Mouse (Mus musculus) liver, embryonic 14.5 days (tissue): ENCODE data around the gene Camkk1. TPM values are rescaled to one million over a fixed set of nuclear protein-coding genes. Genes with fewer than 3 reads are reported as not detected.

Source experiments
- ATAC-seq: fragments of 200-750 bp; cut with Nextera tagmentation; 2 replicates; pipeline ENCODE4 v1.8.0; 2017; ENCODE audit warnings: moderate number of reproducible peaks, mild to moderate bottlenecking, moderate library complexity; ENCODE audit not compliant: insufficient read depth
- DNase-seq, 3 experiments: peaks; one replicate each; pipeline ENCODE4 v3.0.0-alpha.2; 2012 to 2013; ENCODE audit warnings: low read depth in 3 of 3, low spot score in 3 of 3
- H3K27ac ChIP-seq: fragments of 300-500 bp; sonication (generic); 2 replicates; pipeline ENCODE4 v1.5.1; 2014; ENCODE audit warnings: moderate library complexity, mild to moderate bottlenecking, control low read depth, inconsistent platforms
- H3K27me3 ChIP-seq: fragments of 300-500 bp; sonication (generic); 2 replicates; pipeline ENCODE4 v1.6.1; 2014; ENCODE audit warnings: mild to moderate bottlenecking, low read length, moderate library complexity; ENCODE audit not compliant: control insufficient read depth, insufficient read depth
- H3K36me3 ChIP-seq: fragments of 300-500 bp; sonication (generic); replicated peaks from 2 replicates; pipeline ENCODE4 v1.6.1; 2014; ENCODE audit warnings: low read depth; ENCODE audit not compliant: control insufficient read depth, insufficient read depth
- H3K4me1 ChIP-seq, 2 experiments: fragments of 200-500 bp in 1 of 2; fragments of 300-500 bp in 1 of 2; sonication (generic) in 1 of 2; replicated peaks; 2 replicates each; pipeline ENCODE4 v1.6.1; 2012 to 2014; ENCODE audit warnings: antibody characterized with exemption in 1 of 2, inconsistent platforms in 1 of 2, low read length in 1 of 2; ENCODE audit not compliant: control insufficient read depth in 2 of 2, insufficient read depth in 2 of 2
- H3K4me2 ChIP-seq: fragments of 300-500 bp; sonication (generic); 2 replicates; pipeline ENCODE4 v1.6.1; 2014; ENCODE audit warnings: low read depth, mild to moderate bottlenecking, control low read depth, moderate library complexity
- H3K4me3 ChIP-seq, 2 experiments: fragments of 200-500 bp in 1 of 2; fragments of 300-500 bp in 1 of 2; sonication (generic) in 1 of 2; 2 replicates each; pipeline ENCODE4 v1.5.1; 2012 to 2014; ENCODE audit warnings: low read depth in 2 of 2, low read length in 2 of 2, mild to moderate bottlenecking in 2 of 2, control low read depth in 1 of 2, inconsistent platforms in 1 of 2, moderate library complexity in 1 of 2; ENCODE audit not compliant: insufficient read depth in 1 of 2
- H3K9ac ChIP-seq: fragments of 300-500 bp; sonication (generic); replicated peaks from 2 replicates; pipeline ENCODE4 v1.6.1; 2014; ENCODE audit warnings: mild to moderate bottlenecking, control low read depth, moderate library complexity
- H3K9me3 ChIP-seq: fragments of 300-500 bp; sonication (generic); 2 replicates; pipeline ENCODE4 v1.6.1; 2016; ENCODE audit warnings: low read length, mixed read lengths; ENCODE audit not compliant: control insufficient read depth
- CTCF ChIP-seq: IDR thresholded peaks from 2 replicates; pipeline ENCODE4 v1.5.1; 2016; ENCODE audit warnings: antibody characterized with exemption, low read depth, control low read depth
- EP300 ChIP-seq: IDR thresholded peaks from 2 replicates; pipeline ENCODE4 v1.6.1; 2016; ENCODE audit warnings: antibody characterized with exemption, low read depth
- WGBS: fragments of 180-500 bp; shearing (Covaris S2); extraction: QIAGEN DNeasy Blood & Tissue Kit; methylation state at CpG from one replicate; pipeline ENCODE4 v1.1.7; 2014; ENCODE audit not compliant: insufficient replicate concordance; 5-methylcytosine and 5-hydroxymethylcytosine counted together
- polyA plus RNA-seq, 2 experiments: library from polyadenylated mRNA; depleted of rRNA in 1 of 2; stranded (reverse) in 1 of 2; unstranded in 1 of 2; fragments of >200 nt; fragmentation: Nextera tagmentation in 1 of 2; extraction: Ambion mirVana in 1 of 2; gene quantifications; 2 replicates each; pipeline versions ENCODE4 v1.2.1 to v1.2.3; 2012 to 2014

Gene Camkk1
- polyA plus RNA-seq, 2 experiments = 0.36 to 0.69 TPM

DNA sequence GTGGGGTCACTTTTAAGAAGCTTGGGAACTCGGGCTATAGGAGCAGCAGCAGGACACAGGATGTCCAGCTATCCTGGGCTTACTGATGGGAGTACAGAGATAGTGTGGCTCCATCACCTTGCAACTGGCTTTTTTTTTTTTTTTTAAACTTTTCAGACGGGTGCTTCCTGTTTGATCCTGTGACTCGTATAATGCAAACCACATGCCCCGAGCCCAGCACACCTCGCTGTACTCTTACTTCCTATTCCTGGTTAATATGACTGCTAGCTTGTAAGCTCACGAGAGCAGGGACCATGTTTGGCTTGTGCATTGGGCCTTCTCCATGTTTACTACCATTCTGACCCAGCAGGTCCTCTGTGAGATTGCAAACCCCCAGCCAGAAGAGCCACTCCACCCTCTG, 65.5 kb downstream of the Camkk1 start:
- no peaks in the 10 kb centered on the region for H3K9me3 ChIP-seq
- no peaks in the 10 kb centered on the region for H3K27me3 ChIP-seq
- ATAC-seq (no peak), DNase-seq (no peak)
- H3K4me1 ChIP-seq = peaks cover 0 to 6% of the 10 kb centered on the region in 2 experiments; a peak in 2 of 4 replicates
- H3K9ac ChIP-seq = no peak overlapping the region
- no peak overlapping the region for H3K4me3 ChIP-seq
- 22% methylated on average over 6 of the region's 6 CpGs for WGBS
- TF ChIP-seq CTCF = no peak
- no peak for TF ChIP-seq EP300
- H3K4me2 ChIP-seq = no peak overlapping the region
- H3K27ac ChIP-seq = no peak overlapping the region
- H3K36me3 ChIP-seq = peaks cover 7% of the 10 kb centered on the region

DNA sequence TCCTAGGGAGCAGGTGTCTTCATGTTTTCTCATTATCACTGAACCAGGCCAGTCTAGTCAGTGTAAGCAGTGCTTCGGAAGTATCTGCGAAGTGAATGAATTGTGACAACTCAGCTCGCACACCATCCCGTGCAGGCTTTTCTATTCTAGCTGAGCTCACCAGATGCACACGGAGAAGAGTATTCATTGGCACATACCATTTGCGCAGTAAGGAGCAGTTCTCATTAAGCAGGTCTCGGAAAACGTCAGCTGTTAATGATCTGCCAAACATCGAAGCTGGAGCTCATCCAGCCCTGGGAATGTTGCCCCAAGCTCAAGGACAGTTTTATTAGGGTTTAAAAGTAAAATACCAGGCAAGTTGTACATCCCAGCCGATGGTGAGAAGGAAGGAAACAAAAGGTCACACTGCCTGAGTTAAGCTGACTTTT, 66.0 kb downstream of the Camkk1 start:
- H3K4me1 ChIP-seq = peaks cover 0 to 6% of the 10 kb centered on the region in 2 experiments; a peak in 2 of 4 replicates
- H3K4me3 ChIP-seq = no peak overlapping the region
- 72% methylated on average over 10 of the region's 10 CpGs for WGBS
- no peaks in the 10 kb centered on the region for H3K27me3 ChIP-seq
- H3K9me3 ChIP-seq = no peaks in the 10 kb centered on the region
- DNase-seq (no peak), ATAC-seq (no peak)
- no peak for TF ChIP-seq EP300
- TF ChIP-seq CTCF = no peak
- H3K36me3 ChIP-seq = peaks cover 4% of the 10 kb centered on the region; the same call in 1 of the 2 replicates
- no peak overlapping the region for H3K4me2 ChIP-seq
- no peak overlapping the region for H3K27ac ChIP-seq
- no peak overlapping the region for H3K9ac ChIP-seq

DNA sequence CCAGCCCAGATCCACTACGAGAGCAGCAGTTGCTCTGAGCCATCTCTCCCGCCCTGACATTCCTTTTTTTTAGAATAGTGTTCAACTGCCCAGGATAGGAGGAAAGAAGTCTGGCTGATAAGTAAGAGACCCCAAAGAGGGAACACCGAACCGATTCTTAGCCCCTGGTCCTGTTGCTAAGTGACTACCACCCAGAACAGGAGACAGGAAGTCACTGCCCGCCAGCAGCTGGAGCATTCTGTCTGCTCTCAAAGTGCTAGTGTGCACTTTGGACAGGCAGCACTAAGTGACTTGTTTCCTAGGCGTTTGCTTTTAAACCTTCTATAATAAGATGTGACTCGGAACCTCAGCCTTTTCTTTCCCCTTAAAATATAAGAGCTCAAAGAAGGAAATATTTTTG, 66.6 kb downstream of the Camkk1 start:
- no peak for DNase-seq
- Histone ChIP-seq H3K4me2 (no peak overlapping the region), H3K27ac (no peak overlapping the region), H3K36me3 (peaks cover 2% of the 10 kb centered on the region; the same call in 1 of the 2 replicates), H3K9me3 (no peaks in the 10 kb centered on the region), H3K4me3 (no peak overlapping the region), H3K4me1 (peaks cover 0 to 6% of the 10 kb centered on the region in 2 experiments; a peak in 2 of 4 replicates), H3K27me3 (no peaks in the 10 kb centered on the region), H3K9ac (no peak overlapping the region)
- ATAC-seq = no peak
- whole genome bisulfite sequencing = 35% methylated on average over 7 of the region's 7 CpGs
- no peak for TF ChIP-seq CTCF
- no peak for TF ChIP-seq EP300

DNA sequence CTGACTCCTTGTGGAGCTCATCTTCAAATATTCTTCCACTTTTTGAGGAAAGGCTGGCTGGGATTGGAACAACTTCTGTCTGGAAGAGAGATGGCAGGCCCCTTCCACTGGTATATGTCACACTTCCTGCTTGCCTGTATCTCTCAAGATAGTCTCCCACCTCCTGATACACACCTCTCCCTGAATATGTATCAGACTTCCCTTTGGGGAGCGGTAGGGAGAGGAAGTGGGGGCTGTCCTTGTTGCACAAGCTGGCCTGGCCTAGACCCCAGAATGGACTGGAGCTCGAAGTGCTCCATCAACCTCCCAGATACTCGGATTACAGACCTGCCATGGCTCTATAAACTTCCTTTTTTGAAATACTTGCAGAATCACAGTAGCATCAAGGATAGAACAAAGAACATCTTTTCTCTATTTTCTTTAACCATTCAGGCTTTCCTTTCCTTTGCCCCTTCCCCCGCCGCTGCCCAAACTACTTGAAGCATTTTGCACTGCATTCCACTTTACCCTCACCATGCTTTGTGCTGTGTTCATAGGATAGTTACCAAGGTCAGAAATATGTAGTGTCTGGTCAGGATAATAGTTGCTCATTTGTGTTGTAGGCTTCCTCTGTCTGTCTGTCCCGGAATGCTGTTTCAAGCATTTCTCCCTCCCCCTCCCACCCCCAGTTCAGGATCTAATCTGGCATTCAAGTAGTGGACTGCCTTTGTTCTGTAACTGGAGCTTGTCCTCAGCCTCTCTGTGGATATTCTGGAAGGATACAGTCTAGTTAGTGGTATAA, 69.1 kb downstream of the Camkk1 start:
- Histone ChIP-seq H3K4me2 (no peak overlapping the region), H3K9ac (no peak overlapping the region), H3K4me1 (peaks cover 0 to 6% of the 10 kb centered on the region in 2 experiments; a peak in 2 of 4 replicates), H3K9me3 (no peaks in the 10 kb centered on the region), H3K27ac (no peak overlapping the region), H3K27me3 (no peaks in the 10 kb centered on the region), H3K4me3 (no peak overlapping the region), H3K36me3 (no peaks in the 10 kb centered on the region)
- TF ChIP-seq EP300 (no peak), CTCF (no peak)
- DNase-seq = no peak
- WGBS = 47% methylated on average over 6 of the region's 6 CpGs
- no peak for ATAC-seq

- H3K4me3 ChIP-seq = no peak within 1 kb of the TSS
- TF ChIP-seq EP300 (no peak), CTCF (no peak)
- H3K9ac ChIP-seq = no peak within 1 kb of the TSS; the same call in 1 of the 2 replicates
- no peaks in the 10 kb centered on the region for H3K36me3 ChIP-seq
- no peak within 1 kb of the TSS for H3K27ac ChIP-seq
- H3K27me3 ChIP-seq = no peaks in the 10 kb centered on the region
- DNase-seq (no peak), ATAC-seq (no peak)
- peaks cover 0 to 2% of the 10 kb centered on the region in 2 experiments; a peak in 1 of 4 replicates for H3K4me1 ChIP-seq
- no peaks in the 10 kb centered on the region for H3K9me3 ChIP-seq
- WGBS = 54% methylated on average over 4 of the region's 4 CpGs
- no peak within 1 kb of the TSS for H3K4me2 ChIP-seq
Measured at GRCm38 (mm10) chr11:73090283-73090682, 71.5 kb downstream of the Camkk1 start, which contains the start of gene Itgae. TSS of gene Itgae (plus strand) at chr11:73090583.
